Mouse (Mus musculus) lung, adult 2 months (tissue): ENCODE data around the gene Psmb2.

Experiments used
- CTCF ChIP-seq: fragments of 200-500 bp; IDR thresholded peaks from 2 replicates; pipeline ENCODE4 v1.5.1; 2011; ENCODE audit warnings: mild to moderate bottlenecking, low read length, control low read depth; ENCODE audit not compliant: insufficient read depth
- POLR2A ChIP-seq: fragments of 200-500 bp; IDR thresholded peaks from 2 replicates; pipeline ENCODE4 v1.6.1; 2011; ENCODE audit warnings: low read depth, mild to moderate bottlenecking, control low read depth, low read length, borderline replicate concordance; ENCODE audit errors: extremely low read depth

DNA sequence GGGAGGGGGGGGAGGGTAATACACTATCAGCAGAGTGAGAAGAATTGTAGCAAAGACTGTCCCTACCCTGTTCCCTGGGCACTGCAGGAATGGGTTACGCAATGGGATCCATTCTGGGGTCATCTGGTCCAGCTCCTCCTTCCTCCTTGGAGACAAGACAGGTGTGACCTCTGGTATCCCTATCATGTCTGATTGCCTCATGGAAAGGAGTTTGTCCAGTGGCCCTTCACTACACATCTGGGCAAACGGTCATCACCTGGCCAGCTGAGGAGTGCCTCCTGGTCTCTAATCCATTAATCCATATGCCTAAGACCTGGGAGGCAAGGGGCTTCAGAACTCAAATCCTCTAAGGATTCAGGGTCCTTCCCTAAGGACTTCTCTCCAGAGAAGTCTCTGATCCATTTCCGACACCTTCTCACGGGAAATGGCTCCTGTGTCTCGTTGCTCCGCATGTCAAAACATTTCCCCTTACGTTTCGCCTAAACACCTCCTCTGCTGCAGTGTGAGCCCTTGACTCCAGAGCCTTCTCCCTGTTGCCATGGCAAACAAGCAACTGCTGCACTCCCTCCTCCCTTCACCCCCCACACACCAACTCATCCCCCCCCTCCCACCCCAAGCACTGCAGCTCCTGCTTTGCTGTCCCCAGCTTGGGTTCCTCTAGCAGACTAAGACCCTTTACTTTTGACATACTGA, 73.6 kb downstream of the Psmb2 start:
- TF ChIP-seq CTCF (no peak), POLR2A (no peak)
